Mouse (Mus musculus): ENCODE results near the gene Myf6.

Myf6 gene

GRCm38 (mm10) chr10:107494568-107494967 lies at the start of gene Myf6:
Gene Myf6 (minus strand): TSS chr10:107494737.
- no peak for DNase-seq

GRCm38 (mm10) chr10:107543026-107543425 lies 48.5 kb upstream of the Myf6 start:
- DNase-seq, result no peak

GRCm38 (mm10) chr10:107528758-107529157 lies 34.2 kb upstream of the Myf6 start:
- DNase-seq, result no peak

- DNase-seq, result no peak
Measured at GRCm38 (mm10) chr10:107519216-107519615, 24.7 kb upstream of the Myf6 start.

GRCm38 (mm10) chr10:107516641-107517040 lies 22.1 kb upstream of the Myf6 start:
- DNase-seq, result no peak

- DNase-seq, result no peak
Measured at GRCm38 (mm10) chr10:107514735-107515134, 20.2 kb upstream of the Myf6 start.

GRCm38 (mm10) chr10:107506397-107506796 lies 11.9 kb upstream of the Myf6 start:
- no peak for DNase-seq

- DNase-seq, result no peak
Measured at GRCm38 (mm10) chr10:107503430-107503829, 8.9 kb upstream of the Myf6 start.

GRCm38 (mm10) chr10:107502193-107502592 lies 7.7 kb upstream of the Myf6 start:
- DNase-seq, result no peak

GRCm38 (mm10) chr10:107499656-107500055 lies 5.1 kb upstream of the Myf6 start:
- no peak for DNase-seq

GRCm38 (mm10) chr10:107496402-107496801 lies 1.9 kb upstream of the Myf6 start:
- no peak for DNase-seq

GRCm38 (mm10) chr10:107493580-107494474 lies 710 bp downstream of the Myf6 start:
- no peak for DNase-seq

- no peak for DNase-seq
Measured at GRCm38 (mm10) chr10:107492867-107493579, 1.5 kb downstream of the Myf6 start.

- DNase-seq, result no peak
Measured at GRCm38 (mm10) chr10:107488654-107489315, 5.8 kb downstream of the Myf6 start.

- DNase-seq, result no peak
Measured at GRCm38 (mm10) chr10:107486770-107487169, 7.8 kb downstream of the Myf6 start.

- DNase-seq, result no peak
Measured at GRCm38 (mm10) chr10:107485870-107486269, 8.7 kb downstream of the Myf6 start, which contains the start of gene Myf5. Gene Myf5 (minus strand): TSS chr10:107486134.

GRCm38 (mm10) chr10:107484050-107484449 lies 10.5 kb downstream of the Myf6 start:
- DNase-seq, result no peak

- DNase-seq, result no peak
Measured at GRCm38 (mm10) chr10:107473497-107473896, 21.0 kb downstream of the Myf6 start.

- DNase-seq, result no peak
Measured at GRCm38 (mm10) chr10:107471712-107472111, 22.8 kb downstream of the Myf6 start.

- DNase-seq, result no peak
Measured at GRCm38 (mm10) chr10:107467819-107468218, 26.7 kb downstream of the Myf6 start.

GRCm38 (mm10) chr10:107449496-107450330 lies 44.8 kb downstream of the Myf6 start:
- DNase-seq, result no peak
